Mouse (Mus musculus) small intestine, adult 2 months (tissue): ENCODE results near the gene Megf11.

Experiments
- CTCF ChIP-seq: fragments of 200-500 bp; IDR thresholded peaks from 2 replicates; pipeline ENCODE4 v1.5.1; 2012; ENCODE audit warnings: low read depth, mild to moderate bottlenecking, control low read depth, inconsistent platforms, low read length, moderate library complexity, mixed read lengths; ENCODE audit not compliant: insufficient replicate concordance, insufficient read length; ENCODE audit errors: extremely low read depth
- POLR2A ChIP-seq: fragments of 200-500 bp; IDR thresholded peaks from 2 replicates; pipeline ENCODE4 v1.6.1; 2012; ENCODE audit warnings: low read depth, mild to moderate bottlenecking, control low read depth, inconsistent platforms, low read length, moderate library complexity

DNA sequence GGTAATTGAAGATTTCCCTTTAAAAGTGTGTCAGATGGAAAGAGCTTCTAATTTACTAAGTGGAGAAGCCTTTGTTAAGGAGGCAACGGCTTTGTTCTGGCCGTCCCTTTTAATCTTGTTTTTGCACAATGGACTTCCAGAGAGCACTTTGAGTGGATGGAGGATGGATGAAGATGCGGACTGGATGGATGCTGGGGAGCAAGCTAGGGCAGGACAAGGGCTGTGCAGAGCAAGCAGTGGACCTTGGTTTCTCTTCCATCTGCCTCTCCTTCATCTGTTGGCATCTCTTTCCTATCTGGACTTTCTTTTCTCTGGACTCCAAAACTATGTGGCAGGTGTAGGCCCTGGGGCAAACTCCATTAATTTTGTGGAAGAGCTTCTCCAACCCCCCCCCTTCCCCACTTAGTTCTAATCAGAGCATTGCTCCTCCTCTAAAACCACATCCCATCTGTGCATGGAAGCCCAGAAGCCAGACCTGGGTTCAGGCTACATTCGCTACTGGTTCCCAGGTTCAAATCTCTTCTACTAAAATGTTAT is 135.4 kb downstream of the Megf11 start:
- TF ChIP-seq CTCF (no peak), POLR2A (no peak)
